Mouse (Mus musculus) 416B (cell line): ENCODE measurements around the gene Tmem270.

Source experiments
- DNase-seq: peaks from one replicate; pipeline ENCODE4 v3.0.0; 2011; ENCODE audit warnings: low read depth

The Tmem270 gene

DNA sequence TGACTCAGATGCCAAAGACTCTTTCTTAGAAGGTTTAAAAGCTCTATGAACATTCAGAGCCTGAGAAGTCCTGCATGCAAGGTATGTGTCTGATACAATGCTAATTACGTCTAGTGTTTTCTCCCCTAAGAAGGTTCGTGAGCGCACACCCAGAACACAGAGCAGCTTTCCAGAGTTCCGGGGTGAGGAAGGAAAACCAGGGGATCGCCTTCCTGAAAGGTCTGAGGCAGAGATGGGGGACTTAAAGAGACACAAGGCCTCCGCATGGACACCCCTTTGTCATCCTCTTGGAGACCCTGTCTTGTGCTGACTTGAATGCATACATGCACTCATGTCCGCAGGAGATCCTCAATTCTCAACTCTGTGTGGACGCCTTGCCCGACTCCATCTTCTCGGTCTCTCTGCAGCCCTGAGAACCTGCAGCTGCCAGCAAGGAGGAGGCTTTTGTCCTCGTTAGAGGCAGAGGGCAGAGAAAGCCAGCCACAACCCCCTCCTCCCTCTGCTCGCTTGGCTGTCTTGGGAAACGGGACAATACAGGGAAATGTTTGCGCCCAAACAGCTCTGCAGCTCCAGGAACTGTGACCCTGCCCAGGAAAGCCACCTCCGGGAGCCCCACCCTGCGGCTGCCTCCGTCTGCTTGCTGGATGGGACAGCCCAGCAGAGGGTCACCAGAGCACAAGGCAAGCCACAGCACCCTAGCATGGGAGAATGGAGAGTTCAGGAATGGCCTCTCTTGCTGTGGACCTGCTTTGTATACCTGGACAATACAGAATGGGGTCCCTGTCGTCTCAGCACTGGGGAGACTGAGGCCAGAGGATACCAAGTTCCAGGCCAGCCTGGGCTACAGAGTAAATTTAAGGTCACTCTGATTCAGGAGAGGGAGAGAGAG, 18.8 kb downstream of the Tmem270 start:
- no peak for DNase-seq

DNA sequence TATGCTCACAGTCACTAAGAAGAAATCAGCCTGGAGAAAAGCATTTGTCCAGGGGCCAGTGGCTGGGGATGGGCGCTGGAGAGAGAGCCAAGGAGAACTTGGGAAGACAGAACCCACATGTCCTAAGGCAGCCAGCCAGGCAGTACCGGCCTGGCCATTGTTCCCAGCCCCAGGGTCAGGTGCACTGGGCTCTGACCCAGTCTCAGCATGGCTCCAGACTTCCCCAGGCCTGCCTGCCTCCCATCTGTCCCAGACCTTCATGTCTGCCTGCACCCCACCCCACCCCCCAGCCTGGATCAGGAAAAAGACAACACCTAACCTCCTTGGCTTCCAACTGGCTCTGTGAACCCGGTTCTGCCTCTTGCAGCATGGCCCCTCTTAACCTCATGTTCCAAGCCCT, 23.5 kb downstream of the Tmem270 start:
- no peak for DNase-seq

DNA sequence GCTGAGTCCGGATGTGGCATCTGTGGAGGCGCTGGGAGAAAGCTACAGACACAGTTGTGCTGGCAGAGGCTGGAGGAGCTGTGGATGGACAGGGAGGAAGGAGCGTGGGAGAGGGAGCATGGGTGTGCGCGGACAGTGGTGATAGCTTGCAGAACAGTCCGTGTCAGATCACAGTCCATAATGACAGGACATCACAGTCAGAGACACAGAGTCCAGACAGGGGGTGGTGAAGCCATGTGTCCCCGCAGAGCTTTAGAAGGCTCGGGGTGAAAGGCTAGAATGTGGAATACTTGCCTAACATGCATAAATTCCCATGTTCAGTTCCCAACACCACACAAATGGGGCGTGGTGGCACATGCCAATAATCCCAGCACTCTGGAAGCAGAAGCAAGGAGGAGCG, 29.7 kb downstream of the Tmem270 start:
- DNase-seq = no peak

DNA sequence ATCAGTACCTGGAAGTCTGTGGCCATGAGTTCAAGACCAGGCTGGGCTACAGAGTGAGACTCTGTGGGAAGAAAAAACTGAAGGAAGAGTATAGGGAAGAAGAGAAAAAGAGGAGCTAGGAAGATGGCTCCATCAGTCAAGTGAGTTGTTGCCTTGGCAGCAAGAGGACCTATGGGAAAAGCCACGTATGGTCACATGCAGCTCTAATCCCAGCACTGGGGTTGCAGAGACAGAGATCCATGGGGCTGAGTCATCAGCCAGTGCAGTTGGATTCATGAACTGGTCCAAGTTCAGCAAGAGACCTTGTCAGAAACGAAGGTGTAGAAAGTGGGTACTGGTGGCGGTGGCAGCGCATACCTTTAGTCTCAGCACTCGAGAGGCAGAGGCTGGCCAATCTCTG, 31.3 kb downstream of the Tmem270 start:
- DNase-seq = no peak

DNA sequence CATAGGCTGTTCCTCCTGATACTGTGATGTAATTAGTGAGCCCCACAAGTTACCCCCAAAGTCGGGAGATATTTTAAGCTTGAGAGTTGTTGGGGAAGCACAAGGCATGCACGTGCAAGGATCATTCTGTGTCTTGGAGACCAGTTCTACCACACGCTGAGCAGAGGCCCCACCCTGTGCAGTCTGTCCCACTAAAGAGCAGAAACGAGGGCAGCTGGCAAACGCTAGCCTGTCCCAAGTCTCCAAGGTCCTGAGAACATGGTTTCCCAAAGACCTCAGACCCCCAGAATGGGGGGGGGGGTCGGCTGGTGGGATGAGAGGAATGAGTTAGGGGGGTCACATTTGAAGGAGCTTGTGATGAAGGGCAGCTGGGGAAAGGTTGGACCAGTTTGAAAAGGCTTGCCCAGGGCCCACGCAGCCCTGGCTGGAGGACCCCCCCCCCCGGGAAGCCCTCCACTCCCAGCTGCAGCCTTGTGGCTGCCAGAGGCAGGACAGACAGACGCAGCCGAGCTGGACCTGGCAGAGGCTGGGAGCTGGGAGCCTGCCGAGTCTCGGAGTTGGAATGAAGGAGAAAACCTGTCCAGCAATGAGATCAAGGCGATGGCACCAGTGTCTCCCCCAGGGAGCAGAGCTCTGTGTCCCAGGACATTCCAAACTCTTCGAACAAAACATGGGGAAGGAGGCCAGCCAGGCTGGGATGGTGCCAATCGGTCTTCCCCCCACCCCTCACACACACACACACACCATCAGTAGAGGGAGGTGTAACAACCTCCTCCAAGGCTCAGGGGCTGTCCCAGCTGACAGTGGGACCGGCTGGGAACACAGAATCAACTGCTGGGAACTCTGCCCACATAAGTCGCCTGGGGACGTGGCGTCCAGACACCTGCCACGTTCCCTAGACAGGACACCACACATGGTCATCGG, 32.3 kb downstream of the Tmem270 start:
- no peak for DNase-seq

DNA sequence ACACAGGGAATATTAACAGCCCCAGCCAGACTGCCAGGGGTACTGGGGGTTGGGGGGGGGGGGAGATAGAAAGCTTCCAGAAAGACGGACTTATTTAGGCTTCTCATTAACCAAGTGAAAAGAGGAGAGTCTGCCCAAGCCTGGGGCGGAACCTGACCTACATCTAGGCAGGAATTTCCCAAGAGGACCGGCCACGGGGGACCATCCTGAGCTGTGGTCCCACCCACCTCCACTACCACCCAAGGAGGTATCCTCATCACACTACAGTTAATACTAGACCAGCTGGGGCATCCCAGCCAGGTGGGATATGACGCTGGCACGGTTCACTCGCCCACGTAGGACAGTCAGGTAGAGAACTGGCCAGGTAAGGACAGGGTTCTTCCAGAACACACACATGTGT, 33.5 kb downstream of the Tmem270 start:
- DNase-seq = no peak

DNA sequence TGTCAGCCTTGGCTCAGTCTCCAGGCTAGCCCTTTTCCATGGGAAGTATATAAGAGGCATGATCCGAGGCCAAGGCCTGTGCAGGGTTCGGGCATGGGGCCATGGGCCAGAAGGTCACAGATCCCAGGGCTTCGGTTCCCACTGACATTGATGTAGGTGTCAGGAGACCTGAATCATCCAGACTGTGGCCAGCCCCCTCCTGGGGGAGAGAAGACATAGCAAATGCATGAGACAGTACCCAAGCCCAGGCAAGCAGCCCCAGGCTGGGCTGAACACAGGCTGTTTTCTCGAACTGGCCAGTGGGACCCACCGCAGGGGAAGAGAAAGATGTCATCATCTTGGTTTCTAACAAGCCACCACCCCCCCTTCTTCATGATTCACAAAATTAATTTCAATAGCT, 33.9 kb downstream of the Tmem270 start:
- DNase-seq = no peak

DNA sequence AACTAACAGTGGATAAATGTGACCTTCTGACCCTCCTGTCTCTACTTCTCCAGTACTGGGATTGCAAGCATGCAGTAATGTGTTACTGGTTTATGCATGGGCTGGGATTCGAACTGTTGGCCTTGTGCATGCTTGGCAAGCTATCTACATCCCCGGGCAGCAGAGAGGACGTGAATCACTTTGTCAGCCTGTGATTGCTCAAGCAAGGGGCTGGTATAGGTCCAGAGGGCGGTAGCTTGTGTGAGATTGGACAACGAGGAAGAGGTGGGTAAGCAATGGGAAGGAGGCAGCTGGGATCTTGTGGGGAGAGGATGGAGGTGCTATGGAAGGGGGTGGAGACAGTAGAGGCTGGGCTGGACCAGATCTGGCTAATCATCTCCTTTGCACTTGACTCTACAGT, 38.0 kb downstream of the Tmem270 start:
- peak; percentile 63 for DNase-seq

DNA sequence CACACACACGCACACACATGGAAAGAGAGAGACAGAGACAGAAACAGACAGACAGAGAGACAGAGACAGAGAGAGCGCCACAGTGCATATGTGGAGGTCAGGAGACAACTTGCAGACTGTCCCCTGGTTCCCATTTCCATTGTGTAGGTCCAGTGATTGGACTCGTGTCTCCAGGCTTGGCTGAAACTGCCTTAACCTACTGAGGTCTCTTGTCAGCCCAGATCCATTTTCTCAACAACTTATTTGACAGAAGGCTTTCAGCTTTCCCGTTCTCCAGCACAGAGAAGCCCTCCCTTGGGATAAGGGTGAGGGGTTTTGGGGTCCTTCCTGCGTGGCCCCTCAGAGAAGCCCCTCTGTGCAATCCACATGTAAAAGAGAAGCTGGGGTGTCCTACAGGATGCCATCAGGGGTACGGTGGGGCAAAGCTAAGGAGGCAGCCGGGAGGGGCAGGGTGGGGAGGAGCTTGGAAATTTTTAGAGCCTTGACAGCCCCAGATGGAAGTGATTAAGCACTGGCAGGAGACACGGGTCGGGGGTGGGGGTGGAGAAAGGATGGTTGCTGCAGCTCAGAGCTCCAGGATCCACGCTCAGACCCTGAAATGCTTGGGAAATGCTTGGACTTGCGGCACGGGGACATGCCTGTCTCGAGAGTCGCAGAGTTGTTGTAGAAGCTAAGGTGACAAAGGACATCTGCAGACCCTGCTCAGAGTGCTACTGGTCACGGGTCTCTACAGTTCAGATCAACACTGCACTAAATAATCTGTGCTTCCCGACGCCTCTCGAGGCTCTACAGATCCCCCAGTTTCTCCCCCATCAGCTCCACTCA, 39.0 kb downstream of the Tmem270 start:
- DNase-seq = no peak

DNA sequence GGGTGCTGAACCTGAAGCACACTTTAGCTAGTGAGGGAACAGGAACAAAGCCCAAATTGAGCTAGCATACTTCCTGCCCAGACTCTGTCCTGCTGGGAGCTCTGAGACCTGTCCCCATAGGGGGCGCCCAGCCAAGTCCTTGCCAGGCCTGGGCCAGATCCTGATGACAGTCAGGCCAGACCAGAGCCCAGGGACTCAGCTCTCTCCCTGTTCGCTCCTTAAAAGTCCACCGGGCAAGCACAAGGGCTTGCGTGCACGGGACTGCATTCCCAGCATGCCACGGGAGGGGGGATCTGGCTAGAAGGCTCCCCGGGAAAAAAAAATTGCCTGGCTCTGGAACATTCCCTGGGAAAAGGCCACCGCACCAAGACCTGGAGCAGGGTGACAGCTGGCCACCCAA, 41.4 kb downstream of the Tmem270 start:
- DNase-seq = no peak

DNA sequence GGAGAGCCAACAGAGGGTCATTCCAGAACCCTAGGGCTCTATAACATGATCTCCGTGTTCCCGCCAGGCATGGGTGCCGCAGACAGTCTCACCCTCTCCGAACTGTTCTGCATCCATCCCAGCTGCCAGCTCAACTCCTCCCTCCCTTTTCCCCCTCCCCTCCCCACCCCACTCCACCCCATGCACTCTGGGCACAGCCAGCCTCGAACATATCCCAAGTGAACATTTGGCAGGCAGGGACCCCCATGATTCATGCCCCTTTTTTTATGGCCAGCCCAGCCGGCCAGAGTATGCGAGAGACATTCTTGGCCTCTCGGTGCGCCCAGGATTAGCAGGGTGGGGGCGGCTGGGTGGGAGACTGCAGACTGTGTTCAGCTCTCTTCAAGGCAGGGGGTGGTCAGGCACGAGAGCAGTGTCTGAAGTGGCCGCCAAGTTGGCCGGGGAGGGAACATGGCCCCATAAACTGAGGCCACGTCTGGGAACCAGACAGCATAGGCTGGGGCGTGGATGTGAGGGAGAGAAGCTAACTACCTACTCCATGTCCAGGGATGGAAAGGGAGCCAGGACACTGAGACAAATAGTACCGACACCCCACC, 44.5 kb downstream of the Tmem270 start:
- no peak for DNase-seq

DNA sequence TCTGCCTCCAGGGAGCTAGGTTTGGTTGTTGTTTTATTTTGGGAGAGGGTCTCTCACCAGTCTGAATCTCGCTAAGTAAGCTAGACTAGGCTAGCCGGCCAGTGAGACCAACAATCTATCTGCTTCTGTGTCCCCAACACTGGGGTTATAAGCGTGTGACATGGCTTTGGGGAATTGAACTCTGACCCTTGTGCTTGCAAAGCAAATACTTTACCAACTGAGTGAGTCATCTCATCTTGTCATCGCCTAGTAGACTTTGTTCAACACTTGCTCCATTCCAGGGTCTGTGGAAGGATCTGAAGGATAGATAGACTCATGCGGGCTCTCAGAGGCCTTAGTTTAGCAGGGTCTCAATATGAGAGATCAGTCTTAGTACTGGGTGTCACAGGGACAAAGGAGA, 47.3 kb downstream of the Tmem270 start:
- DNase-seq = no peak

DNA sequence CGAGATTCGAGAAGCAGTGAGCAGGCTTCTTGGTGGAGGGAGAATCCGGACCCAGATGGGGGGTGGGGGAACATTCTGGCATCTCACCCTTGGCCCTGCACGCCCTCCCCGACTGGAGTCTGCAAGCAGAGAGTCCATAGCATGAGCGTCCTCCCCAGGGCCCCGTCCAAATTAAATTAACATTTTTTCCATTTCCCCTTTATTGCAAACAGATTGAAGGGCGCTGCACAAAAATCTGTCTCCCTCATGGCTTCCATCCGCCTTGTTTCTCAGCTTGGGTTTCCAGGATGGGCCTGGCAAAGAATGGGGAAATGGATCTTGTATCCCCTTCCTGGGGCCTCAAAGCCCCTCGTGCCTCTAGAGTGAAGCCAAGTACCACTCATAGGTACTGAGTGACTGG, 48.2 kb downstream of the Tmem270 start:
- no peak for DNase-seq

DNA sequence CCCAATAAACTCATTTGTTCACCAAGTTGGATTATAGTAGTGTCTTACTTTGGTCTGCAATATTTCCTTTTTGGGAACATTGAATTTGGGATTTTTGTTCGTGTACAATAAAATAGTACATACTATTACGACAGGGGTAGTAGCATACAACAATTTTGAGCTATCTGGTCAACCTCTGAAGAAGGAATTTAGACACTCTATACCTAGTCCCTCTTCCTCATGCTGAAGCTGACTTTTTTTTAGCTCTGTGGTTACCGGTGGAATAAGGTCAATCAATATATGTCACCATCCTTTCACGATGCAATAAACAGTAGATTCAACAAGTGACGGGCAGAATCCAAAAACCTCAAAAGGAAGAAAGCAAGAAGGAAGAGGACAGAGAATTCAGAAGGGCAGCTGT, 53.7 kb downstream of the Tmem270 start:
- no peak for DNase-seq
